Mouse (Mus musculus) megakaryocyte-erythroid progenitor cell, adult 5-6 weeks (primary cell): ENCODE data around the gene Gm28635. TPM values are rescaled to one million over a fixed set of nuclear protein-coding genes. Genes with fewer than 3 reads are reported as not detected.

Experiments
- ATAC-seq: replicated peaks from 2 replicates; pipeline ENCODE4 v1.8.0; 2016; ENCODE audit warnings: mild to moderate bottlenecking, inconsistent platforms; ENCODE audit not compliant: severe bottlenecking, poor library complexity, low FRiP score, low TSS enrichment
- total RNA-seq, 2 experiments: library from RNA; stranded (forward) in 1 of 2; stranded (reverse) in 1 of 2; fragments of 200-1000, 215-1000 nt in 1 of 2; fragments of >200 nt in 1 of 2; fragmentation: Nextera tagmentation in 1 of 2; gene quantifications; 2 replicates each; pipeline ENCODE4 v1.2.3; 2014 to 2017

The Gm28635 gene
- total RNA-seq, 2 experiments from 2014 or later: not detected

GRCm38 (mm10) chr2:84647051-84647568 lies 30.7 kb downstream of the Gm28635 start:
- ATAC-seq: no peak

GRCm38 (mm10) chr2:84646138-84646537 lies 31.7 kb downstream of the Gm28635 start:
- no peak for ATAC-seq

- 0 out of 2 replicates have a peak, but pooled peaks have one; percentile 16 for ATAC-seq
Measured at GRCm38 (mm10) chr2:84640833-84641232, 37.0 kb downstream of the Gm28635 start.

- ATAC-seq: no peak
Measured at GRCm38 (mm10) chr2:84638428-84639220, 39.2 kb downstream of the Gm28635 start.

- ATAC-seq: no peak
Measured at GRCm38 (mm10) chr2:84637452-84638165, 40.2 kb downstream of the Gm28635 start.

GRCm38 (mm10) chr2:84636231-84636741 lies 41.6 kb downstream of the Gm28635 start:
- no peak for ATAC-seq

GRCm38 (mm10) chr2:84635611-84636010 lies 42.2 kb downstream of the Gm28635 start:
- 0 out of 2 replicates have a peak, but pooled peaks have one; percentile 36 for ATAC-seq

- no peak for ATAC-seq
Measured at GRCm38 (mm10) chr2:84634934-84635482, 42.8 kb downstream of the Gm28635 start.

GRCm38 (mm10) chr2:84634006-84634405 lies 43.8 kb downstream of the Gm28635 start:
- ATAC-seq: no peak

GRCm38 (mm10) chr2:84632999-84633398 lies 44.8 kb downstream of the Gm28635 start:
- ATAC-seq: peak; percentile 39

- ATAC-seq: no peak
Measured at GRCm38 (mm10) chr2:84632001-84632400, 45.8 kb downstream of the Gm28635 start.

GRCm38 (mm10) chr2:84627036-84627435 lies 50.8 kb downstream of the Gm28635 start:
- no peak for ATAC-seq

- no peak for ATAC-seq
Measured at GRCm38 (mm10) chr2:84626366-84626975, 51.4 kb downstream of the Gm28635 start.

GRCm38 (mm10) chr2:84624201-84624600 lies 53.6 kb downstream of the Gm28635 start:
- no peak for ATAC-seq

- ATAC-seq: no peak
Measured at GRCm38 (mm10) chr2:84623428-84624119, 54.3 kb downstream of the Gm28635 start.

GRCm38 (mm10) chr2:84622668-84623067 lies 55.2 kb downstream of the Gm28635 start:
- no peak for ATAC-seq

GRCm38 (mm10) chr2:84619646-84620340 lies 58.0 kb downstream of the Gm28635 start:
- ATAC-seq: no peak

GRCm38 (mm10) chr2:84618914-84619313 lies 58.9 kb downstream of the Gm28635 start:
- 0 out of 2 replicates have a peak, but pooled peaks have one; percentile 22 for ATAC-seq
